Mouse (Mus musculus) megakaryocyte-erythroid progenitor cell, adult 5-6 weeks (primary cell): ENCODE results near the gene Osbpl3. TPM values are rescaled to one million over a fixed set of nuclear protein-coding genes. Genes with fewer than 3 reads are reported as not detected.

ENCODE experiments used
- ATAC-seq: replicated peaks from 2 replicates; pipeline ENCODE4 v1.8.0; 2016; ENCODE audit warnings: mild to moderate bottlenecking, inconsistent platforms; ENCODE audit not compliant: severe bottlenecking, poor library complexity, low FRiP score, low TSS enrichment
- total RNA-seq, 2 experiments: library from RNA; stranded (forward) in 1 of 2; stranded (reverse) in 1 of 2; fragments of 200-1000, 215-1000 nt in 1 of 2; fragments of >200 nt in 1 of 2; fragmentation: Nextera tagmentation in 1 of 2; gene quantifications; 2 replicates each; pipeline ENCODE4 v1.2.3; 2014 to 2017

Osbpl3 gene
- total RNA-seq, 2 experiments from 2014 or later = 10.9 to 16.4 TPM

DNA sequence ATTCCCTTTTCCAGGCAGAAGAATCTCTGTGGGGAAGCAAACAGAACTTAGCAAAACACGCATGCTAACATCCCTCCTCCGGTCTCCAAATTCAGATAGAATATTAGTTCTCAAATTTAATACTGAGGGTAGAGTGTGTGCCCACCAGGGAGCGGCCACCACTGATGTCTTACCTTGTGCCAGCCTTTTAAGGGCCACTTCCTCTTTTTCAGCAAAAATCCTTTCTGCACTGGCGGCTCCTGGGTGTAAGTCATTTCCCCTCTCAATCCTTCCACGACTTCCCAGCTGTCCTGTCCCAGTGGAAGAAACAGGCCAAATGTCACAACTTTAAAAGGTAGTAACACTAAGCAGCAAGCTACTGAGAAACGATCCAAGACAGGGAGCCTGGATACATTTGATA lies 103.2 kb downstream of the Osbpl3 start:
- no peak for ATAC-seq

GRCm38 (mm10) chr6:50350911-50351310 lies 105.1 kb downstream of the Osbpl3 start:
- no peak for ATAC-seq

- no peak for ATAC-seq
These were observed 107.4 kb downstream of the Osbpl3 start for GRCm38 (mm10) chr6:50348619-50349018.

DNA sequence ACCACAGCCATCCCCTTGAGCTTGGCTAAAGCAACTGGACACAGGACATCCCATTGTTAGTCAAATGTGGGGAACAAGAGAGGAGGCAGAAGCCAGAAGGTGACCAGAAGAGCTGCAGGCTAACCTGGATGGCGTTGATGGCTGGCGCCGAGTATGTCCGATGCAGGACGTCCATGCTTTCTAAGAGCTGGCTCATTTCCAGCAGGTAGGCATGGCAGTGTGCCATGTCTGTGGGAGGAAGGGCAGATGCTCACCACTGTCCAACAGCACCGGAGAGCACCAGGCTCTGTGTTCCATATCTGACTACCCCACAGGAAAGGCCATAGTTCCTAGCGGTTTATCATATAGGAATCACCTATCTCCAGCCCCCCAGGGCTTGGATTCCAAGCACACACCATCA lies 109.8 kb downstream of the Osbpl3 start:
- no peak for ATAC-seq

- ATAC-seq = peak; percentile 85
These were observed 115.6 kb downstream of the Osbpl3 start for GRCm38 (mm10) chr6:50340226-50340906.

DNA sequence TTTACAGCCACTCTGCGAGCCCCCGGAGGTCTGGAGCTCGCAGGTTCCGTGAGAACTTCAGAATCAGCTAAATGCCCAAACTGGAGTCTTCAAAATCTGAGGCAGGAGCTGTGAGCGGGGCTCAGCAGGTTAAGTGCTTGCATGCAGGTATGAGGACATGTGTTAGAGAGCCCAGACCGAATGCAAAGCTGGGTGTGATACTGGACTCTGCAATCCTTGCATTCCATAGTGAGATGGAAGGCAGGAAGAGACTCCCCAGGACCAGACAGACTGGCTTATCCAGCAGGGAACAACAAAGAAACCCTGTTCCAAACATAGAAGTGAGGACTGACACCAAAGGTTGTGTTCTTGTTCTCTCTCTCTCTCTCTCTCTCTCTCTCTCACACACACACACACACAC lies 118.6 kb downstream of the Osbpl3 start:
- no peak for ATAC-seq

GRCm38 (mm10) chr6:50336376-50336775 lies 119.6 kb downstream of the Osbpl3 start:
- ATAC-seq = no peak

DNA sequence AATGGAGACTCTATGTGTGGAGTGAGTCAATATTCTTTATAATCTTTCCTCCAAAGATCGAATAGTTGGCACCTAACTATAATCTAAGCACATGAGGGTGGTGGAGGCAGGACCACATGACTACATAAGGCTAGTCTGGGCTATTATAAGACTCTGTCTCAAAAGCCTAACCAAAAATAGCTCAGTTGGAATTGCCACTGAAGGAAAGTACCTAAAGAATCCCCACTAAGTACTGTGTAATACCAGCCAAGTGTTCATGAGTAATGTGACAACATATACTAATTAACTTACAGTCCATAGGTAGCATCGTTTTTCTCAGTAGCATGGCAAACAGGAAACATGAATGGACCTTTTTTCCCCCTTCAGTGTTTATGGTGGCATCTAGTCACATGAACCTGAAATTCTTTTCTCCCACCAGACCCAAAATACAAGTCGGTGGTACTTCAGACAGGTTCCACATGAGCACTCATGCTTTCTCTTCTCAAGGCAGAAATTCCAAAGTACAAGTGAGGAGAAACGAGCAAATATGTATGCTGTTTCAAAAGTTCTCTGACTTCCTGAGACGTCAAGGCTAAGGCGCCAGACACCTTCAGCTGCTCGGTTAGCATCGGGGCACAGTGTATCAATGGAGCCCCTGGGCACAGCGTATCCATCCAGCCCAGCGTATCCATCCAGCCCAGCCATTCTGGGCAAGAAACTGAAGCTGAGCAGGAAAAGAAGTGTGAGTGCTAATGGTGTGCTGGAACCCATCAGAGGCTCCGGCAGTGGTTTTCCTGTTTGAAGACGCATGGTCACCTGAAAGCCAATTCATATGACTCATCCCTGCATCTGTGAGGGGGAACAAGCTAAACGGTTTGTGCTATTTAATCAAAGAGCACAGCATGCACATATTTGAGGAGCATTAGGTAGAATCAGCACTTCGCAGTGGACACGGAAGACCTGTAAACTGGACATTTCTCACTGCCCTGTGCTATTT lies 120.9 kb downstream of the Osbpl3 start:
- ATAC-seq = no peak

DNA sequence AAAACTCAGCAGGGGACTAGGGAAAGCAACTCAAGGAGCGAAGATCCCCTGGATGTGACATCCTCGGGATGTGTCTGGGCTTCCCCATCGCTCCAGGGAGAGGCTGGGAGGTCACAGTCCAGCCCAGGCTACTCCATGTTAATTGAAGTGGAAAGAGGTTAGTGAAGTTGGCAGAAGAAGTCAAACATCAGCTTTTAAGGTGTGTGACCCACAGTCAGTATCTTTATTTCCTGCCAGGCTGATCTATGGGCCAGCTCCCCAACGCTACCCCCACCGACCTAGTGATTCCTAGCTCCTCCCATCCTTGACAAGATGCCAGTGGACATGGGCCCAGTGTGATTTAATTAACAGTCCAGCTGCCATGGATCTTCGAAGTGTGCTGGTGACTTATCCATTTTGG lies 122.7 kb downstream of the Osbpl3 start:
- ATAC-seq = no peak

GRCm38 (mm10) chr6:50331477-50331876 lies 124.5 kb downstream of the Osbpl3 start:
- ATAC-seq = no peak

DNA sequence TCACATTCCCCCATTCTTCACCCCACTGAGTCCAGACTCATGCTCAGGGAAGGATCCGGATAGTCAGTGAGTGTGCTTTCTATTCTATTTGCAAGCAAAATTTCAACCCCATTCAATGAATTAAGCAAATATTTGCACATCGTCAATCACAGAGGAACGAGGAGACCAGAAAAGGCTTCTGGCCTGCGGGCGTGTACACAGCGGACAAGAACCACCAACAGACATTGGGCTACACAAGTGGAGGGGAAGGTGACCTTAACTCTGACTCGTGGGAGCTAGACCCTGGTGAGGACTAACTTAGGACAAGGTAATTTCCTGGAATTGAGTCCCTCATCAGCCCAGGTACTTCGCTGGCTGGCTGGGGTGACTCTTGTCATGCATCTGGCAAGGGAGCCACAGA lies 126.6 kb downstream of the Osbpl3 start:
- no peak for ATAC-seq

GRCm38 (mm10) chr6:50328901-50329300 lies 127.1 kb downstream of the Osbpl3 start:
- ATAC-seq = no peak

- no peak for ATAC-seq
These were observed 129.8 kb downstream of the Osbpl3 start for GRCm38 (mm10) chr6:50326192-50326591.

GRCm38 (mm10) chr6:50325485-50325884 lies 130.5 kb downstream of the Osbpl3 start:
- no peak for ATAC-seq

GRCm38 (mm10) chr6:50322631-50323030 lies 133.4 kb downstream of the Osbpl3 start:
- ATAC-seq = no peak

- no peak for ATAC-seq
These were observed 134.3 kb downstream of the Osbpl3 start for GRCm38 (mm10) chr6:50321739-50322138.

- no peak for ATAC-seq
These were observed 137.3 kb downstream of the Osbpl3 start for GRCm38 (mm10) chr6:50318590-50319172.

GRCm38 (mm10) chr6:50318150-50318549 lies 137.9 kb downstream of the Osbpl3 start:
- ATAC-seq = no peak

- no peak for ATAC-seq
These were observed 139.1 kb downstream of the Osbpl3 start for GRCm38 (mm10) chr6:50316795-50317505.
